Mouse (Mus musculus) CD4-positive helper T cell, adult 2 months (primary cell): ENCODE results near the gene Scpep1.

Experiments used
- DNase-seq: peaks from one replicate; pipeline ENCODE4 v3.0.0-alpha.2; 2012; ENCODE audit warnings: low read depth, missing footprints, low spot score

Scpep1 gene

GRCm38 (mm10) chr11:88878011-88878410 lies 77.3 kb downstream of the Scpep1 start:
- DNase-seq: no peak
